Mouse (Mus musculus) CD8-positive naive resting alpha-beta T cell, adult 2 months (primary cell): ENCODE measurements around the gene Fam171a2.
A peak's percentile ranks its signal among the peaks of the same experiment; 100 is the strongest.
"Not testable (repeated sequence)": the region's sequence is repeated elsewhere in the genome, so short reads cannot be mapped to it uniquely, and the experiment has no call there.

ENCODE experiments used
- DNase-seq, 2 experiments: peaks; one replicate each; pipeline ENCODE4 v3.0.0; 2022; ENCODE audit warnings: low read depth in 2 of 2, low spot score in 2 of 2

Fam171a2 gene

DNA sequence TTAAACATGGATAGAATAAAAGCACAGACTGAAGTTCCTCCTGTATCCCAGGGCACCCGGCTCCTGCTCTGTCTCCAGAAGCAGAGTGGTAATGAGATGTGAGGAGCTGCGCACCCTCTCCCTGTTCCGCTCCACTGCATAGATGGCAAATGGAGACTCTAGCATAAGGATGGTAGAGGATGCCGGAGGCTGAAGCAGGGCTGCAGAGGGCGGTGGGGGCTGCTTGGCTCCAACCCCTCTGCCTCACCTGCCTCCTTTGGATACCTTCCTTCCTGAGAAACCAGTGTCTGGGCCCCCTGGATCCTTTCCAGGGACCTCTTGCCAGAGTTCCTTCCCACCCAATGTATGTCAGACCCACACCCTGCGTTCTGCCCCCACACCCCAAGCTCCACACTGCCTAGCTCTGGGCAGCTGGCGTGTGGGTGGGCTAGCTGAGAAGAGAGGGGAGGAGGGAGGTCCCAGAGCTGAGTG, 50.8 kb downstream of the Fam171a2 start:
- DNase-seq: no peak

DNA sequence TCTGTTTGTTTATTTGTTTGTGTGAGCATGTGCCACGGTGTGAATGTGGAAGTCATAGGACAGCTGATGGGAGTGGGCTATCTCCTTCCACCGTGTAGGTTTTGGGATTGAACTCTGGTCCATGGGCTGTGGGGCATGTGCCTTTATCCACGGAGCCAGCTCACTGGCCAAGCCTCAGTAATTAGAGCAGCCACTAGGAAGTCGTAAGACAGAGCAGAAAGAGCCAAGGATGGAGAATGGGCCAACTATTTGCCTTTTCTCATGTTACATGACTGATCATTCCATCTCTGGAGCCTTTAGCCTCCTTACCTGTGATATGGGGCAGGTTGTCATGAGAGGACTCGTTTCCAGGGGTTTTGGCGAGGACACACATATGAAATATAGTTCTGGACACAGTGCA, 51.2 kb downstream of the Fam171a2 start:
- no peak for DNase-seq

GRCm38 (mm10) chr11:102395250-102395649, 52.2 kb downstream of the Fam171a2 start:
- DNase-seq: no peak

DNA sequence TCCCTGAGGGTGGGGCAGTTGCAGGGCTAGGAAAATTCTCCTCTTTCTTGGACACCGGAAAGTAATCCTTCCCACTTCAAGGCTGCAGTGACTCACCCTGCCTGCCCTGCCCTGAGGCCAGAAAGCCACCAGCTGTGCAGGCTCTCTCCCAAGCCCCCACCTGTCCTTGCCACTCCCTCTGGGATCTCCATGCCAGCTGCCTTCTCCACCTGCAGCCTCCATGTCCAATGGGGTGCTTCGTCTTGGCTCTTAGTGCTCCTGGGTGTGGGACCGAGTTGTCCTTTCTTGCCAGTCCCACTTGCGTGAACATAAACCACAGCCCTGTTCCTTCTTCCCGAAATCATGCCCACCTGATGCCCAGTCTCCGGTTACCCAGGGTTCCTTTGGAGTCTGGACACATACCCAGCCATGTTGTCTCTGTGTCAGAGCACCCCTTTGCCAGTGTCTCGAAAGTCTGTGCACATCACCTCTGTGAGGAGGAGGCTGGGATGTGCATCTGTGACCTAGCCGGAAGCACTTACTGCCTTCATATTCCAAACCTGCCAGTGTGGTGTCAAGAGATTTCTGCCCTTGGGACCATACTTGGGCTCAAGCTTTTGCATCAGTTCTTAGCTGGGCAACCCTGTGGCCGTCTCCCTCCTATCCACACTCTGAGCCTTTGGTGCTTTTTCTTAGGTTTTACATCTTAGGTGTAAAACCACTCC, 52.9 kb downstream of the Fam171a2 start:
- no peak for DNase-seq

GRCm38 (mm10) chr11:102393719-102394420, 53.6 kb downstream of the Fam171a2 start:
- no peak for DNase-seq

- peak; percentile 47 to 64 for DNase-seq
These were observed 54.2 kb downstream of the Fam171a2 start, which contains the start of gene Rundc3a for GRCm38 (mm10) chr11:102393238-102393634. TSS of gene Rundc3a (plus strand) at chr11:102393403.

DNA sequence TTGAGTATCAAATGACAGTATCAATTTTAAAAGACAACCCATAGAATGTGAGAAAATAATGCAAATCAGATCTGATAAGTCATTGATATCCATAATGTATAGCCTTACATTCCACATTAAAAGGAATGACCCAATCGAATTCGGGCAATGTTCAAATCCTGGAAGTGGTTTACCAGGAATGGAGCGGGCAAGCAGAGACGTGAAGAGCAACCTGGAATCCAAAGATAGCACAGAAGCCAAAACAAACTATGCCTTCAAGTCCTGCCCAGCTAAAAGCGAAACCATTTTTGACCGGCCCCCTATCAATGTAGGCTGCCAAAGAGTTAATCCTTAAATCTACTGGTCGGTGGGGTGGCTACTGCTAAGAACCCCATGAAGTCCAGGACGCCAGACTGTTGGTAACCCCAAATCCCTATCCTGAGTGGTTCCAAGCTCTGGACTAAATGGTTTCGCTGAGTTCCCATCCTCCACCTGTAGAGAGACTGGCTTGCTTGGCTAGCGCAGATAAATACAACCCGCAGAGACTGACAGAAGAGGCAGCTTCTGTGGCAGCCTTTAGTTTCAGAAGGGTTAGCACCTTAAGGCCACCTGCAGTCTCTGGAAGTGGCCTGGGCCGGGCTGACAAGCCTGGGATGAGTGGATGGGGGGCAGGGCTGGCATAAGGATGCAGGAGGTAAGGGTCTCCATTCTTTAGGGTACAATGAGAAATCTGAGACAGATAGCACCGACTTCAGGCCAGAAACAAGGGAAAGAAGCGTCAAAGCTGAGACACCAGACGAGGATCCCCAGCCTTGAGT, 54.8 kb downstream of the Fam171a2 start:
- no peak for DNase-seq

- DNase-seq: not testable (repeated sequence)
These were observed 58.0 kb downstream of the Fam171a2 start for GRCm38 (mm10) chr11:102389436-102389835.
